Mouse (Mus musculus): ENCODE measurements around the gene Gm9008.
"Not testable (repeated sequence)": the region's sequence is repeated elsewhere in the genome, so short reads cannot be mapped to it uniquely, and the experiment has no call there.

Gm9008 gene

GRCm38 (mm10) chr6:76497054-76497835, at the start of gene Gm9008:
Gene Gm9008 (minus strand): TSS chr6:76497784.
- not testable (repeated sequence) for DNase-seq (ENCODE audit: low spot score)

DNA sequence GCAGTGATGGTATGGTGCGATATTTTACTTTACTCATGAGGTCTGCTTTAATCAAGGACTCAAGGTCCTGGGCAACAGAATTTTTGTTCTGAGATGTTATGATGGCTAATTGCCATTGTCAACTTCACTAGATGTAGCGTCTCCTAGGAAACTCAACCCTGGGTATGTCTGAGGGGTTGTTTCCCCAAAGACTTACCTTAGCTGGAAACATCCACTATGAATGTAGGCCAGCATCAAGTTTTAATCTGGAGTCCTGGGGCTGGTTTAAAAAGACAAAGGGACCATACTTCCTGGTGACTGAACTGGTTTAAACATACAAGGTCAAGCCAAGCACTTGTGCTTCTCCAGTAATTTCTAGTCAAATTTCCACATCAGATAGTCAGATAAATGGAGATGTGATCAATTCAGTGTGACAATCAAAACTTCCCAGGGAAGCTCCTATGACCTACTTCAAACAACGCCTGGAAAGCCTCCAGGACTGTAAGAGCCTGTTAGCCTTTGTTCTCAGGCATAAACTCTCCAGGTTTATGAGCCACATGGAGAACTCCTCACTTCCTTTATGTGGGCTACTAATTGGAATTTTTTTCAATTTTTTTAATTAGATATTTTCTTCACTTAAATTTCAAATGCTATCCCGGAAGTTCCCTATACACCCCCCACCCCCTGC, 24.5 kb upstream of the Gm9008 start:
- no peak for DNase-seq (ENCODE audit: low spot score)

- no peak for DNase-seq (ENCODE audit: low spot score)
Observed at GRCm38 (mm10) chr6:76510200-76510599, 12.6 kb upstream of the Gm9008 start.

DNA sequence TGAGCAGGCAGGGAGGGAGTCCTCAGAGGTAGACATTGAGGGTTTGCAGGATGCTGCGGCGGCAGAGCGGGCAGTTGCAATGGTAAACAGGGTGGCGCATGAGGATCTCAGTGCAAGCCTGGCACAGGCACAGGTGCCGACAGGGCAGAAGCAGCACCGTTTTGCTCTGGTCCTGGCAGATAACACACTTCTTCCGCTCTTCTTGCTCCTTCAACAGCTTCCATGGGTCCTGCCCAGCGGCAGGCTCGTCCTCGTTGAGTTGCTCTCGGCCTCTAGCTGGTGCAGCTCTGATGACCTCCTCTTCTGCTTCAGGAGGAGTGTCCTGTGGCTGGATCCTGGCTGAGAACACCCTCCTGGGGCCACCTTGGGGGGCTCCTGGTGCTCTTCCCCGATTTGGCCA, 1.2 kb downstream of the Gm9008 start:
- not testable (repeated sequence) for DNase-seq (ENCODE audit: low spot score)

GRCm38 (mm10) chr6:76468194-76468593, 29.4 kb downstream of the Gm9008 start:
- DNase-seq (ENCODE audit: low spot score): no peak

Data from urinary bladder, postnatal 10 days (tissue).